Comparison of ENCODE assay signal across 9 mouse cellular contexts in genomic region chr17:15285399-15286043, GRCm38 (mm10).
DNase-seq lines count a peak whose midpoint lies in the region; ATAC-seq lines count a peak whose summit lies in the region.
"Had no signal": no experiment of that assay in that cellular context is flagged by ENCODE, and none has a peak within 500 bp of the region (broad histone marks: within the 10 kb centered on the region; RNA-seq: fewer than 3 reads in every experiment).

No protein-coding gene starts in this region.

- H3K9me3 ChIP-seq in hindbrain, embryonic 12.5 days (replicated peaks): no peaks in the 10 kb centered on the region
- no peaks in the 10 kb centered on the region for H3K9me3 ChIP-seq in midbrain, embryonic 14.5 days (ENCODE audit: control insufficient read depth, low read length)

- no peaks in the 10 kb centered on the region for H3K36me3 ChIP-seq in hindbrain, embryonic 12.5 days
- H3K36me3 ChIP-seq in midbrain, embryonic 14.5 days (ENCODE audit: control insufficient read depth, insufficient read depth, low read length): no peaks in the 10 kb centered on the region

- no peak overlapping the region for H3K4me3 ChIP-seq in hindbrain, embryonic 12.5 days
- no peak overlapping the region for H3K4me3 ChIP-seq in midbrain, embryonic 14.5 days (replicated peaks; ENCODE audit: low read depth, low read length)
- H3K4me3 ChIP-seq: layer of hippocampus, adult 2 months had no signal

- H3K27me3 ChIP-seq in hindbrain, embryonic 12.5 days: no peaks in the 10 kb centered on the region
- H3K27me3 ChIP-seq in midbrain, embryonic 14.5 days (ENCODE audit: control insufficient read depth, insufficient read depth, low read length): no peaks in the 10 kb centered on the region

- peak; percentile 56 for DNase-seq in 3134 (ENCODE audit: extremely low read depth, insufficient read length, low spot score)
- DNase-seq in adrenal gland, adult (ENCODE audit: inconsistent age in 2 of 2, low spot score in 1 of 2): peak; percentile 82 to 92
- peak; percentile 25 to 28 for DNase-seq in frontal cortex, postnatal 14 days (ENCODE audit: low spot score in 2 of 2)
- DNase-seq in layer of hippocampus, postnatal 36 days: peak; percentile 29 to 33
- DNase-seq in midbrain, embryonic 14.5 days: peak; percentile 91
- peak; percentile 31 for DNase-seq in telencephalon, adult 2 months (ENCODE audit: low read depth, low spot score)
- no peak for DNase-seq in spleen, postnatal 10 days (ENCODE audit: low spot score in 2 of 2)

- WGBS in hindbrain, embryonic 12.5 days: 64% methylated on average over 7 of the region's 7 CpGs
- 55% methylated on average over 7 of the region's 7 CpGs for WGBS in midbrain, embryonic 14.5 days

- no peak overlapping the region for H3K27ac ChIP-seq in hindbrain, embryonic 12.5 days
- no peak overlapping the region for H3K27ac ChIP-seq in midbrain, embryonic 14.5 days (replicated peaks; ENCODE audit: low read depth, low read length)
- H3K27ac ChIP-seq: layer of hippocampus, adult 2 months had no signal

- H3K9ac ChIP-seq in hindbrain, embryonic 12.5 days: no peak overlapping the region
- H3K9ac ChIP-seq in midbrain, embryonic 14.5 days (replicated peaks; ENCODE audit: low read length): no peak overlapping the region

- H3K4me1 ChIP-seq in hindbrain, embryonic 12.5 days: peaks cover 12% of the 10 kb centered on the region
- H3K4me1 ChIP-seq in midbrain, embryonic 14.5 days (ENCODE audit: control insufficient read depth, insufficient read depth, low read length): 0 out of 2 replicates have a peak, but pooled peaks cover 3% of the 10 kb centered on the region

- no peak overlapping the region for H3K4me2 ChIP-seq in hindbrain, embryonic 12.5 days (replicated peaks)
- H3K4me2 ChIP-seq in midbrain, embryonic 14.5 days (ENCODE audit: low read length): no peak overlapping the region

- peak; percentile 86 for ATAC-seq in hindbrain, embryonic 12.5 days (ENCODE audit: low FRiP score)
- peak; percentile 83 for ATAC-seq in midbrain, embryonic 14.5 days (ENCODE audit: low FRiP score, low TSS enrichment)

Comparison
In these comparisons a context has a peak if more than half of its experiments do, and no peak if none do; other contexts are left out.
1. DNase-seq: peak in 3134 (single experiment), adrenal gland, adult (2 of 2), frontal cortex, postnatal 14 days (2 of 2), layer of hippocampus, postnatal 36 days (2 of 2), midbrain, embryonic 14.5 days (single experiment) and telencephalon, adult 2 months (single experiment); none in spleen, postnatal 10 days (0 of 2).